Mouse (Mus musculus) adrenal gland, postnatal 14 days (tissue): ENCODE data around the gene Schip1. TPM values are rescaled to one million over a fixed set of nuclear protein-coding genes. Genes with fewer than 3 reads are reported as not detected.
"Not testable (repeated sequence)": the region's sequence is repeated elsewhere in the genome, so short reads cannot be mapped to it uniquely, and the experiment has no call there.

Experiments used
- DNase-seq: peaks from one replicate; pipeline ENCODE4 v3.0.0; 2021; ENCODE audit warnings: mixed read lengths
- long read RNA-seq, 2 experiments: library from polyadenylated mRNA; stranded (forward); transcript quantifications; one replicate each; pipeline ENCODE4 v2.0.0; 2021
- total RNA-seq: library from RNA; stranded (reverse); gene quantifications from 2 replicates; pipeline ENCODE4 v1.2.3, GENCODE M21; 2021

Gene Schip1
- total RNA-seq: 15.8 and 18.4 TPM in 2 replicates
- long read RNA-seq, experiment 1, transcript Schip1-203 (7 exons, 1,730 nt): major isoform, 9 of 20 reads
- long read RNA-seq, experiment 1, partial matches to known transcripts: 5 of 20 reads
- long read RNA-seq, experiment 1, other reads (novel, unspliced or antisense): 4 of 20 reads
- long read RNA-seq, experiment 2, transcript Schip1-203 (7 exons, 1,730 nt): major isoform, 10 of 17 reads
- long read RNA-seq, experiment 2, partial matches to known transcripts: 2 of 17 reads
- long read RNA-seq, experiment 2, other reads (novel, unspliced or antisense): 2 of 17 reads

DNA sequence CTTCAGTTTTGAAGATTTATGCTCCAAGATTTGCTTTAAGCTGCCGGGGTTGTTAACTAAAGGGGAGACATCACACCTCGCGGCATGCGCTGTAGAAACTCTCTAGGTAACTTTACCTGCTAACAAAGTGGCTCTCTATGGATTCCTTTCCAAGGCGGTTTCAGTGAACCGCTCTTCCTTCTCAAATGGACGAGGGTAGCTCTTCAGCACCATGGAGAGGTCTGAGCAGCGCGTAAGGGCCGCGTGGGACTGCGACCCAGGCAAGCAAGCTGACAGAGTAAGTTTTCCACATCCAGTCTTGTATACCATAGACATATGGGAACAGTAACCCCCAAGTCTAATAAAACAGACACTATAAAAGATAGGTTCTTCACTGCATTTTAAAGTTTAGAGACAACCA, at the start of gene Schip1:
Gene Schip1 (plus strand): TSS at position 72 of the 400 bp plus-strand sequence.
- peak; percentile 71 for DNase-seq

- DNase-seq: no peak
These were observed 48.8 kb upstream of the Schip1 start for GRCm38 (mm10) chr3:68015786-68016185.

DNA sequence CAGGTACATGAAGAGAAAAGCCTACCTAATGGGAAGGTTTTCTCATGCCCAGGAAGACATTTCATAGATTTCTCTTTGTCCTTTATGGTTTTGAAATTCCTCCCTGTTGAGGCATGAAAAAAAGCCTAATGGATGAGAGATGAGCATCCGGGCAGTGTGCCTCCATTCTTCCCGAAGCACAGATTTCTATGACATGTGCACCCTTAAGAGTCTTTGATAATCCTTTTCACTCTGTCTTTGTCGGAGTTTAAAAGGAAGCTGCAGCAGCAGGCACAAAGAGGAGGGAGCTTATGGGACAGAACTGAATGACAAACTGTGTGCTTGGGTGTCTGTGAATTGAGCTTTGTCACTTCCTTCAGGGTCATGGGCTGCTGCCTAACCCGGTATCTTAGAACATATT, 45.2 kb upstream of the Schip1 start:
- no peak for DNase-seq

GRCm38 (mm10) chr3:68036097-68036496, 28.5 kb upstream of the Schip1 start:
- no peak for DNase-seq

DNA sequence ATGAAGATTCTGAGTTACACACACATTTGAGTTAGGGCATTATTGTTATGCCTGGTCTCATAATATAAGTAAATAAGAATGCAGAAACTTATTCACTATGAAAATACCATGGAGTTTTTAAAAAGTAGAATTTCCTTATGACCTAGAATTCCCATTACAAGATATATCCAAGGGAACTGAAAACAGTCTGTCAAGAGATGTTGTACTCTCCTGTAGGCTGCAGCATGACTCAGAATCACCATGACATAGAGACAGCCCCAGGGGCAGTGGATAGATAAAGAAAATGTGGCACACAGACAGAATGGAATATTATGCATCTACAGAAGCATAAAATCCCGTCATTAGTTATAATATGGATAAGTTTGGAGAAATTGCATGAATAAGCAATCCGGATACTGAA, 21.7 kb upstream of the Schip1 start:
- DNase-seq: no peak

DNA sequence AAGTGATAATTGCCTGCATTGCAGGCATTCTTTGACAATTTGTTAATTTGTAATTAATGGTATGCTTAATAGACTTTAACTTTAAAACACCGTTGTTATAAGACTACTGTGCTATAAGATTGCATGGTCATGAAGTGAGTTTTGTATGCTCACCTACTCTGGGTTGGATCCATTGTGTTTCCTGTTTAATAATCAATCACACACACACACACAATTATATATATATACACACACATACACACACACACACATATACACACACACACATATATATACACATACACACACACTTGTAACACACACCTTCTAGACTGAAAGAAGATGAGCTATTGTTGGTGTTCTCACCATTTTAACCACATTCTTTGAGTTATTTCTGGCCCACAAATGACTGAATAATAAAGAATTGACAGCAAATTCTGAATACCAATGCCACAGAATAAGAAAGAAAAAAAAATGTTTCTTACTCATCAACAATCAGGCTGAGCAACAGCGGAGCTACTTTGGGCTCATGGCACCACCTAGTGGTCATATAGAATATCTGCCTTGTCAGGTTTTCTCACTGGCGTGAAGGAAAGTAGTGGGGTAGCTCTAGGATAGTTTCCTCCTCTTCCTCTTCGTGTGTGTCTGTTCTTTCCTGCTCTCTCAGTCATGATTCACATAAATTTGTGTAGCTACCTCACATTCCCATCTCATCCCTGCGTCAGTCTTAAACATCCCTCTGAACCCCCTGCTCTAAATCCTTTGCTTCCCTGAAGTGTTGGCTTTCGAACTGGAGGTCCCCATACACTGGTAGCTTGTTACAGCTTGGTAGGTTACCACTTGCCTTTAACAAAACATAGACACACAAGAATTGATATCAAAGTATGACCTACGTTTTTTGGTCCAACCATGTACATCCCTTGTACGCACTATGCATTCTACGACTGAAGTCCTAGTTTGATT, 18.9 kb upstream of the Schip1 start:
- DNase-seq: peak; percentile 45

- peak; percentile 14 for DNase-seq
These were observed 11.1 kb upstream of the Schip1 start for GRCm38 (mm10) chr3:68053538-68053937.

DNA sequence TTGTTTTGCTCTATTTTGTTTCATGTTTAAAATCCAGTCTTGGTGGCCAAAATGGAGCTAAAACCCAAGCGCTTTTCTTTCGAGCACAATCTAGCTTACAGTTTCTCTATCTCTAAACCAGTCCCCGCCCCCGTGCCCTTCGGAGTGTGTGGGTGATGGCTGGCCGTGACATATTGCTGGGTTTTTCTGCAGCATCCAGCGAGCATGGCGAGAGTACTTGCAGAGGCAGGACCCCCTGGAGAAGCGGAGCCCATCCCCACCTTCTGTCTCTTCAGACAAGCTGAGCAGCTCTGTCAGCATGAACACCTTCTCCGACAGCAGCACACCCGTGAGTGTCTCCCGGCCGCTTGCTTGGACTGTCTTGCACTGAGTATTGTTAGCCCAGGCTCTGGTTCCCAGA, 9.5 kb upstream of the Schip1 start:
- DNase-seq: peak; percentile 21

DNA sequence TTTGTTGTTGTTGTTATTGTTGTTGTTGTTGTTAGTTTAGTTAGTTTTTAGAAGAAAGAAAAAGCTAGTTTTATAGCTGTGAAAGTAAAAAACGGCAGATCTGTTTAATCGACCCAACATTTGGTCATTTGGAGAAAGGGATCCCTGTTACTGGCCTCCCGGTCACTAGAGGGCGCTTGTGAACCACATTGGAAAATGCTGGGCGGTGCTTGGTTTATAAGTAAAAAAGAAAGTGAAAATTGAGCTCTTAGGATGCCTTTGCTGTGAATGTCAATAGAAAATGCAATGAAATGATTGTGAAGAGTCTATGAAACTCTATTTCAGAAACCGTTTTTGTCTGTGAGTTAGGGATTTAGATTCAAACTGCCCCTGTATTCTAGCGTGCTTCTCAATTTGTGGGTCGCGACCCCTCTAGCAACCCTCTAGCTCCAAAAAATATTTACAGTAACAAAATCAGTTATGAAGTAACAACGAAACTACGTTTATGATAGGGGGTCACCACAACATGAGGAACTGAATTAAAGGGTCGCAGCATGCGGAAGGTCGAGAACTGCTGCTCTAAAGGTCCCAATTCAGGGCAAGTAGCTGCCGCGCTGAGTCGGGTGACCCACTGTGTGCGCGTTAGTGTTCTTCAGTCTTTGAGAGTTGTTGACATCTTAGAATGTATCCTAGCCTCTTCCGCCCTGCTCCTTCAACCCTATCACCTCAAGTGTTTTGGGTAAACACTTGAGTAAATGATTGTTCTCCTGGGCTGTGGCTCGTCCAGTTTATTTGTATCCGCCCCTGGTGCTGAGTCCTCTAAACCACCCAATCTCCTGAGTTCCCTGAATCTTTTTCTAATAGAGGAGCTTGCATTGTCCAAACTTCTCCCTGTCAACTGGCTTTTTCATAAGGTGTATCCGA, 8.0 kb upstream of the Schip1 start:
- DNase-seq: peak; percentile 86

DNA sequence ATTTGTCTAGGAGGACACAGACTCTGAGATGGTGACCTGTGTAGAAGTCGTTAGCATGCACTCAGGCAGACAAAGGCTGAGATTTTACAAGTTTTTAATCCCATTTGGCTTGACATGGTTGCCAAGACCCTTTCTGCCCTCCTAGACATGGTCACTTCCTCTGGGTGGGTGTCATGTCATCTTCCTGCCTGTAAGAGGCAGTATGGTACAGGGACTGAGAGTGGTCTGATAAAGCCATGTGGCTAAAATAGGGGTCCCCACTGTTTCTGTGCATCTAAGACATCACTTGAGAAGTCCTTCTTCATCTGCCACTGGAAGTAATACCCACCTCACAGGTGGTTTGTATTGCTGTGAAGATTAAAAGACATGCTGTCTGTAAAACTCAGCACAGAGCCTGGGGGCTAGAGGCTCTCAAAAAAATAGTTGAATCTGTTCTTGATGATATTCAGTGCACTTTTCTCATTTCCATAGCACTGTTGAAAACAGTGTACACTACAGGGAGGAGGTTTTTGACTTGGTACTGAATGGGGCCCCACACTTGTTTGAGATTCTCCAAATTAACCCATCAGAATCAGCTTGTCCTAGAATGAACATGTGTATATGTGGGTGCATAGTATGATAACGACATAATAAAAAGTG, 5.3 kb upstream of the Schip1 start:
- DNase-seq: peak; percentile 37

DNA sequence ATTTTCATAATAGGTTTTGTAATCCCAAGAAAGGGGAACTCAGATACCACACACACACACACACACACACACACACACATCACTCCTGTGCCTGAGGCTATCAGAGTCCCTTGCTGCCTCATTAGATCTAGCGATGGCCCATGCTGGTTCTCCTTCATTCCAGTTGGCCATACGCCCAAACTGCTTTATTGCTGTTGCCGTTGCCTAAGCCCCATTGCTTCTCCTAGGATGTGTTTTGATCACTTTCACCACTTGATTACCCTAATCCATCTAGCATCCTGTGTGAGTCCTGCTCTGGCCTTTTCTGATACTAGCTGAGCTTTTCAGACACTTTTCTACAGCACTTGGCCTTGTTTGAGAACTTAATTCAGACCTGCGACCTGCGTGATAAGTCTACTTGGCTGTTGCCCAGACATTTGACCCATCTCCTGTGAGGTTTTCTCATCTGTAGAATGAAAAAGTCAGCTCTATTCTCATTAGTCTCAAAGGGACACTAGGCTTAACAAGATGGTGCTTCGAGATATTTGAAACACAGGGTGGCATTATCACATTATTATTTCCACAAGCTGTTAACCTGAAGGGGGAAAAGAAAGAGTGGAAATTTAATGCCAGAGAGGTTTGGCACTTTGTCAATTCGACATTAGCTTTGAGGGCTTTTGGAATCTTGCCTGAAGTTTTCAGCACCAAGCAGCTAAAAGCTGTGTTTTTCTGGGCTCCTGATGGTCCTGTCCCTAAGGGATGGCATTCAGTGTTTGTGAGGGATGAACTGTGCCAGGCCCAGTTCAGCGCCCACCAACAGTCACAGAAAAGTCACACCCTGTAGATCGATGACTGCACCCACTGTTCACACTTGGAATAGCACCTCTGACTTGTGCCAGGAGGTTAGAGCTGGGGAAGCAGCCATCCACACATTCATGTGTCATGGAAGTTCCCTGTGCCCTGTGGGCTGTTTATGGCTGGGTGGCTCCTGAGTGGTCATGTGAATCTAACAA, 7.1 kb downstream of the Schip1 start:
- DNase-seq: no peak

DNA sequence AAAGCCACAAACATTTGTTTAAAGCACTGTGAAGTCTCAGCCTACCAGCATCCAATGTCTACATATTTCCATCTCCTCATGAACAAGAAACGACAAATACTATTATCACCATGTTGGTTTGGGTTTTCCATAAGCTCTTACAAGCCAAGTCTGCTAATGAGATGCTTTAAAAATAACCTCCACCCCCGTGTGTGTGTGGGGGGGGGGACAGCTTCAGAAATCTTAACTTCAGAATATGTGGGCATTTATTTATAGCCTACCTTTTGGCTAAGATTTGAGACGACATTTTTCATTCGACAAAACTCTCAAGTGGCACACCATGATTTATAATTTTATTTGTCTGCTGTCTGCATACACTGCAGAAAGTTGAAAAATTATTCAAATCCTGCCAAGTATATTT, 12.8 kb downstream of the Schip1 start:
- no peak for DNase-seq

GRCm38 (mm10) chr3:68085024-68085423, 20.4 kb downstream of the Schip1 start:
- DNase-seq: no peak

DNA sequence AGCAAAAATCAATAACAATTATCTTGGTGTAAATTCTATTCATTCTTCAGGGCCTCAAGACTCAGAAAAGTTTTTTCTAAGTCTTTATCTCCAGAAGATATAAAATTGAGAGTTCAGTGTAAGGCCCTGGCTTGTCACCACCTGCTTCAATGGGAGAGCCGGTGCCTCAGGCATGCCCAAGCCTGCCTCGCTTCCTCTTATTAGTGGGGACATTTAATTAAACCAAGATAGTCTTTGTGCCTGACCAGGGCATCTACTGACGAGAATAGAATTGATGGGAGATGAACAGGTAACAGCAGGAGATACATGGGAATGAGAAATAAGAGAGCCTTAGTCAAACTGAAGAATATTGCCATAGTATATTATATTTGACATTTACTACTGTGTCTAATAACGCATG, 27.5 kb downstream of the Schip1 start:
- no peak for DNase-seq

DNA sequence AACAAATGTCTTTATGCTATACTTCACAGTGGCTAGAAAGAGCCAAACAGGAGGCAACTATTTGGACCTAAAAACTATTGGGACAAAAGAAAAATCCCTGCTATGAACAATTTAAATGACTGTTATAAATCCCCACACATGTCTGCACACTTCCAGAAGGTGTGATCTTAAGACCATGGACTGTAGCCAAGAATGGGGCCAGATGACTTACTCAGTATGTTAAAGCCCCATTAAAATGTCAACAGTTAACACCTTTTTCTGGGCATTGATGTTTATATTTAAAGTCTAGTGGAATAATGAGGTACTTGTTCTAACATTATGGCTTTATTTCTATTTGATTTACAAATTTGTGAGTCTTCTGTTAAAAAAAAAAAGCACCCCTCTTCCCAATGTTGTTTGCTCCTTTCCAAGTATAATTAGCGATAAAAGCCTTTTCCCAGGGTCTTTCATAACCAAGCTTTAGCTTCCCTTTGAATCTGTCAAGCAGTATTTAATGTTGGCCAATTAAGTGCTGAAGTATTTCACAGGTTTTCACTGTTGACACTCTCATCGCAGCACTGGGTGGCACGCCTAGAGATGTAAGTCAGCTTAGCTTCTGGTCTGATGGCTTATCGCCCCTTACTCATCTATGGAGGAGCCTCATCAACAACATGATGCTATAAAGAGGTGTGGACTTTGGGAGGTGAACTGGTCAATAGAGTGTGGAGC, 32.3 kb downstream of the Schip1 start:
- DNase-seq: no peak

GRCm38 (mm10) chr3:68099561-68099960, 35.0 kb downstream of the Schip1 start:
- not testable (repeated sequence) for DNase-seq

- DNase-seq: no peak
These were observed 36.7 kb downstream of the Schip1 start for GRCm38 (mm10) chr3:68101343-68101742.

GRCm38 (mm10) chr3:68105081-68105685, 40.6 kb downstream of the Schip1 start:
- DNase-seq: no peak

DNA sequence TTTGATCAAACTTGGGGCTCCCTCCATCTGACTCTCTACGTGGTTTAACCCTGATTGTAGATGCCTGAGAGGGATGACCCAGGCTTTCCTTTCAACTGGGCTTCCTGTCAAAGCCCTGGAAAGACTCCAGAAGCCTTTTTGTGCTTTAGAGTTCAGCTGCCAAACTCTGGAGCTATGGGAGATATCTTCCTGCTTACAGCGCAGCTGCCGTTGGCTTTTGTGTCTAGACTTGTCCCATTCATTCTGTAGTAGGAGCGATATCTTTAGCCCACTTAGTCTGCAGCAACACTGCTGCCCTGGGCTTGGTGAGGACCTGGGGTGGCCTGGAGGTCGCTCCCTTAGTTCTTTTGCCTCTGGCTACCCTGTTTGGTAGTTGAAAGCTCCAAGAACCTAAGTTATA, 56.7 kb downstream of the Schip1 start:
- no peak for DNase-seq
